Mouse (Mus musculus) cerebellum, adult 2 months (tissue): ENCODE results near the gene Chit1.

Experiments
- CTCF ChIP-seq: fragments of 200-500 bp; IDR thresholded peaks from 2 replicates; pipeline ENCODE4 v1.5.1; 2011; ENCODE audit warnings: low read depth, mild to moderate bottlenecking, control low read depth, low read length, moderate library complexity, borderline replicate concordance; ENCODE audit not compliant: insufficient read depth
- POLR2A ChIP-seq: fragments of 200-500 bp; IDR thresholded peaks from 2 replicates; pipeline ENCODE4 v1.6.1; 2011; ENCODE audit warnings: low read length, control low read depth, borderline replicate concordance; ENCODE audit not compliant: insufficient read depth

DNA sequence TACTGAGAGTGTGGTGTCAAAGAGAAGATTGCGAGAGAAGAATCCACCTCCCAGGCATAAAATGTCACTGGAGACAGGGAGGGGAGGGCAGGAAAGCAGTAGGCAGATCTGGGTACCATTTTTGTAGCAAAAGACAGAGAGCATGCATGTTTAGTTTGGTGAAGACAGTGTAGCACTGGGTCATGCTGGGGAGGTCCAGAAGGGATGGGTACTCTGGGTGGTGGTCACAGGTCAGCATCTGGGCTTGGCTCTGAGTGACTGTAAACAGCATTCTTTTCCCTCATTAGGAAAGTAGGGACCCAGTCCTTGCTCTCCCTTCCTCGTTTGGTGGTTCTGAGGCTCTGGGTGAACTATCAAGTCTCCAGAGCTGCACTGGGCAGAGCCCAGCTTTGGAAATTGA is 89.4 kb downstream of the Chit1 start:
- TF ChIP-seq CTCF = no peak
- no peak for TF ChIP-seq POLR2A
